Mouse (Mus musculus) kidney, postnatal 0 days (tissue): ENCODE data around the gene Ecpas. TPM values are rescaled to one million over a fixed set of nuclear protein-coding genes. Genes with fewer than 3 reads are reported as not detected.

Experiments used
- ATAC-seq: fragments of 200-750 bp; cut with Nextera tagmentation; replicated peaks from 2 replicates; pipeline ENCODE4 v1.8.0; 2017; ENCODE audit warnings: low read depth, moderate number of reproducible peaks, moderate TSS enrichment, moderate library complexity; ENCODE audit not compliant: low FRiP score
- DNase-seq: peaks from one replicate; pipeline ENCODE4 v3.0.0-alpha.2; 2016; ENCODE audit warnings: low spot score
- H3K27ac ChIP-seq: fragments of 300-500 bp; sonication (generic); 2 replicates; pipeline ENCODE4 v1.5.1; 2014; ENCODE audit warnings: mild to moderate bottlenecking
- H3K27me3 ChIP-seq: fragments of 300-500 bp; sonication (generic); 2 replicates; pipeline ENCODE4 v1.6.1; 2014; ENCODE audit warnings: low read length, mixed read lengths; ENCODE audit not compliant: insufficient read depth
- H3K36me3 ChIP-seq: fragments of 300-500 bp; sonication (generic); 2 replicates; pipeline ENCODE4 v1.6.1; 2014; ENCODE audit warnings: low read length, mixed read lengths; ENCODE audit not compliant: insufficient read depth
- H3K4me1 ChIP-seq: fragments of 300-500 bp; sonication (generic); replicated peaks from 2 replicates; pipeline ENCODE4 v1.6.1; 2014; ENCODE audit warnings: antibody characterized with exemption, low read length, mixed read lengths; ENCODE audit not compliant: insufficient read depth
- H3K4me2 ChIP-seq: fragments of 300-500 bp; sonication (generic); 2 replicates; pipeline ENCODE4 v1.6.1; 2014; ENCODE audit warnings: mild to moderate bottlenecking, low read length, moderate library complexity, mixed read lengths
- H3K4me3 ChIP-seq: fragments of 300-500 bp; sonication (generic); replicated peaks from 2 replicates; pipeline ENCODE4 v1.5.1; 2014; ENCODE audit warnings: low read depth, low read length
- H3K9ac ChIP-seq: fragments of 300-500 bp; sonication (generic); 2 replicates; pipeline ENCODE4 v1.6.1; 2014; ENCODE audit warnings: low read depth, low read length
- H3K9me3 ChIP-seq: fragments of 300-500 bp; sonication (generic); replicated peaks from 2 replicates; pipeline ENCODE4 v1.6.1; 2016; ENCODE audit warnings: low read length, inconsistent platforms, mixed read lengths
- CTCF ChIP-seq: IDR thresholded peaks from 2 replicates; pipeline ENCODE4 v1.5.1; 2016; ENCODE audit warnings: antibody characterized with exemption, low read depth, mild to moderate bottlenecking, moderate library complexity
- WGBS: fragments of 180-500 bp; shearing (Covaris S2); extraction: QIAGEN DNeasy Blood & Tissue Kit; methylation state at CpG from one replicate; pipeline ENCODE4 v1.1.7; 2014; 5-methylcytosine and 5-hydroxymethylcytosine counted together
- polyA plus RNA-seq: library from polyadenylated mRNA; unstranded; fragments of >200 nt; fragmentation: Nextera tagmentation; extraction: Ambion mirVana; gene quantifications from 2 replicates; pipeline ENCODE4 v1.2.1, GENCODE M21; 2015

The Ecpas gene
- polyA plus RNA-seq, 1 experiment from 2014 or later, result 26.5 TPM

DNA sequence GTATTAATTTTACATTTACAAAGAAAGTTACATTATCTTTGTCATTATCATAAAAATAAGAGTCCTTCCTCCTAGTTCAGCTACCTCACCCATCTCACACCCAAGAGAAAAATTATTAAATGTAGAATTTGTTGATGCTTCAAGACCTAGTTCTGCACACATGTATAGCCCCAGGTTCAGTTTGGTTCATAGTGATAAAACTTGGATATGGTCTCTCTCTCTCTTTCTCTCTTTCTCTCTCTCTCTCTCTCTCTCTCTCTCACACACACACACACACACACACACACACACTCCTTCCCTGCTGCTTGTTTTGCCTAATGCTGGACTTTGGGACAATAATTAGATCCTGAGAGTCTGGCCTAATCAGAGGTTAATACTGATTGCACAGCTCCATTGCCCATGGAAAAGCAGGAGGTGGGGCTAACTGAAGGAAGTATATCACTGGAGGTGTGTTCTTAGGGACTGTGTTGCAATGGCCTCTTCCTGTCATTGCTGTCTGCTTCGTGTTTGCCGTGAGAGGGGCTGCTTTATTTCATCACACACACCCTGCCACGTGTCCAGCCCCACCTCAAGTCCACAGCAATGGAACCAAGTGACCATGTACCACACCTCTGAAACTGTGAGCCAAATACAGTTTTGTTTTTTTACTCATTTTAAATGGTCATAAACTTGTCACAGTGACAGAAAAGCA is 932 bp upstream of the Ecpas start:
- Histone ChIP-seq H3K4me1 (peaks cover 8% of the 10 kb centered on the region), H3K36me3 (no peaks in the 10 kb centered on the region), H3K4me3 (no peak overlapping the region), H3K27me3 (no peaks in the 10 kb centered on the region), H3K4me2 (peak overlapping the region; percentile 84; the same call in 1 of the 2 replicates), H3K9me3 (no peaks in the 10 kb centered on the region), H3K27ac (no peak overlapping the region), H3K9ac (no peak overlapping the region)
- no peak for TF ChIP-seq CTCF
- DNase-seq, result no peak
- ATAC-seq, result no peak
- WGBS, result 43% methylated on average over 3 of the region's 3 CpGs

GRCm38 (mm10) chr4:58911831-58912628 is 519 bp downstream of the Ecpas start:
- DNase-seq, result peak; percentile 57
- Histone ChIP-seq H3K27me3 (no peaks in the 10 kb centered on the region), H3K9me3 (no peaks in the 10 kb centered on the region), H3K4me3 (peak overlapping the region; percentile 97), H3K9ac (peak overlapping the region; percentile 99), H3K4me1 (peaks cover 8% of the 10 kb centered on the region), H3K27ac (peak overlapping the region; percentile 98), H3K36me3 (no peaks in the 10 kb centered on the region), H3K4me2 (peak overlapping the region; percentile 84)
- WGBS, result 1% methylated on average over 70 of the region's 126 CpGs
- TF ChIP-seq CTCF, result no peak
- ATAC-seq, result peak; percentile 76

GRCm38 (mm10) chr4:58911069-58911830 is 1.3 kb downstream of the Ecpas start:
- H3K27ac ChIP-seq, result peak overlapping the region; percentile 98
- no peaks in the 10 kb centered on the region for H3K9me3 ChIP-seq
- peak overlapping the region; percentile 97 for H3K4me3 ChIP-seq
- ATAC-seq (peak; percentile 67), DNase-seq (peak; percentile 71)
- 1% methylated on average over 55 of the region's 56 CpGs for WGBS
- H3K4me2 ChIP-seq, result peak overlapping the region; percentile 84
- peaks cover 8% of the 10 kb centered on the region for H3K4me1 ChIP-seq
- TF ChIP-seq CTCF, result no peak
- H3K9ac ChIP-seq, result peak overlapping the region; percentile 99
- no peaks in the 10 kb centered on the region for H3K27me3 ChIP-seq
- H3K36me3 ChIP-seq, result no peaks in the 10 kb centered on the region

DNA sequence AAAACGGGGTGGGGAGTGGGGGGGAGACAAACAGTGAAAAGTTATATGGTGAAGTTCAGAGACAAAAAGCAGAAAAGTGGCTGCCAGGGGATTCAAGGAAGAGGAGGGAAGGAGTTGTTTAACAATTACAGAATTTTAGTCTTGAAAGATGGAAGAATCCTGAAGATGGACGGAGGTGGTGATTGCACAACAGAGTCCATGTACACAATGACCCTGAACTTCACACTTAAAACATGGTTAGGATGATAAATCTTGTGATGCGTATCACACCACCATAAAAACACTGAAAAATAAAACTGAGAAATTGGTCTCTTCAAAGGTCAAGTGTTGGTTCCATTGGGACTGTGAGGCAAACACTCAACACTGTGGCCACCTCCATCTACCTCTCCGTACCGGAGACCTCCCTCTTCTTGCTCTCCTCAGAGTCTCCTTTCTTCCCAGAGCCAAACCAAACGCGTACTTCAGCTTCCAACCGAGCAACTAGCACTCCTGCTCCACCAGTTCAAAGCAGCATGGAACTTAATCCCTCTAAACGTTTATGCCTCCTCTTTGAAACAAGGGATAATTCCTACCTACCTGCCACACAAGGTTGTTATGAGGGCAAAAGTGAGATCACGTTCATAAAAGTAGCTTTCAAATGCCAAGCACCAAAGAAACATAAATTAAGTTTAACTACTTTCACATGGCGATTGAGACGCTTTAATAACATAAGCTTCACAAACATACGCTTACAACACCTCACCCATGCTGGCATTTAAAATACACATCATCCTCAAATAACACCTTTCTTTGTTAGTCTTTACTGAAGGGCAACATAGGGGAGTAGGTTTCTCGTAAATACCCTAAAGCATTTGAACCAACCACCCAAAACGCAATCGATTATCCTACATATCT is 2.1 kb downstream of the Ecpas start:
- ATAC-seq, result no peak
- H3K4me2 ChIP-seq, result peak overlapping the region; percentile 84
- no peaks in the 10 kb centered on the region for H3K36me3 ChIP-seq
- 28% methylated on average over 16 of the region's 16 CpGs for WGBS
- peak overlapping the region; percentile 98; the same call in 1 of the 2 replicates for H3K27ac ChIP-seq
- H3K4me3 ChIP-seq, result peak overlapping the region; percentile 97
- H3K4me1 ChIP-seq, result peaks cover 8% of the 10 kb centered on the region
- peak overlapping the region; percentile 99 for H3K9ac ChIP-seq
- H3K9me3 ChIP-seq, result no peaks in the 10 kb centered on the region
- DNase-seq, result no peak
- H3K27me3 ChIP-seq, result no peaks in the 10 kb centered on the region
- TF ChIP-seq CTCF, result no peak

DNA sequence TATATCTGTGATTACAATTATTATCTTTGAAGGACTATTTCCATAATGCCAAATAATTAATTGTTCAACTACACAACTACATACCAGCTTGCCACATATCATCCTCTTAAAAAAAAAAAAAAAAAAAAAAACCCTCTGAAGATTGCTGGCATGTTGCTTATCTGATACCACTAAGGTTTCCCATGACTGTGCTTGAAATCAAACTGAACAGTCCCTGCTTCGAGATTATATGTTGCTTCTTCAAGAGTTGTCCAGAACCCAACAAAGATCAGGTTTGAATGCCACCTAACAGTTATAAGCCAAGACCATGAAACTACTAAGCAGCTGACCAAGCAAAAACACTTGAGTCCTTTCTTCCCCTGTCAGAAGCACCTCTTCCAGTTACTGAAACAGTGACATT is 5.1 kb downstream of the Ecpas start:
- Histone ChIP-seq H3K9ac (no peak overlapping the region), H3K27ac (no peak overlapping the region), H3K4me2 (no peak overlapping the region), H3K27me3 (no peaks in the 10 kb centered on the region), H3K4me1 (peaks cover 6% of the 10 kb centered on the region), H3K4me3 (no peak overlapping the region), H3K36me3 (no peaks in the 10 kb centered on the region), H3K9me3 (no peaks in the 10 kb centered on the region)
- TF ChIP-seq CTCF, result no peak
- no peak for ATAC-seq
- 89% methylated on average over 1 of the region's 1 CpGs for WGBS
- DNase-seq, result no peak
